Mouse (Mus musculus) CD4-positive helper T cell, adult 2 months (primary cell): ENCODE data around the gene Eya3.
"Not testable (repeated sequence)": the region's sequence is repeated elsewhere in the genome, so short reads cannot be mapped to it uniquely, and the experiment has no call there.

Experiments used
- DNase-seq: peaks from one replicate; pipeline ENCODE4 v3.0.0-alpha.2; 2012; ENCODE audit warnings: low read depth, missing footprints, low spot score

Eya3 gene

GRCm38 (mm10) chr4:132741491-132741890 lies 102.7 kb downstream of the Eya3 start:
- peak; percentile 58 for DNase-seq

GRCm38 (mm10) chr4:132743992-132744911 lies 105.5 kb downstream of the Eya3 start:
- DNase-seq = no peak

- peak; percentile 52 for DNase-seq
Observed at GRCm38 (mm10) chr4:132746911-132747517, 108.2 kb downstream of the Eya3 start.

DNA sequence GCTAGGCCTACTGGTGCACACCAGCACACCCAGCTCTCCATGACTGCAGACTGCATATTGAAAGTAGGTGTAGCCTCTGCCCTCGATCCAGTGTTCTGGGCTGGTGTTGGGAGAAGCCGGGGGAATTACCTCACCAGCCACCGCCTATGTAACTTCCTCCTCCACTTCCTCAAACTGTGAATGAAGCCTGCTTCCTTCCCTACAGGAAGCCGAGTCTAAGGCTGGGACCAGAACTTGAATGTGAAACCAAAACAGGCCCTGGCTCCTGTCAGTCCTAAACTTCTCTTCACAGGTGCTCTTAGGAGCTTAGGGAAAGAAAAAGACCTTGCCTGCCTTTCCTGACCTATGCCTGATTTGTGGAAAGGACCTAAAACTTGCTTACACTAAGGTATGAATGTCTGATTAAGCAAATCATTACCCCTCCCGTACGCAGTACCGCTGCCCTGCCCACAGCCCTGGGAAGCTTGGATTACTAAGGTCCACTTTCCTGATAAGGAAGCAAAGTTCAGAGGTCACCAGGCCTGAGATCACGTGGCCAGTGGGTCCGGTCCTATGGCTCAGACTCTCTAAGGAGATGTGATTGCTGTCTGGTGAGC lies 109.0 kb downstream of the Eya3 start:
- peak; percentile 83 for DNase-seq

DNA sequence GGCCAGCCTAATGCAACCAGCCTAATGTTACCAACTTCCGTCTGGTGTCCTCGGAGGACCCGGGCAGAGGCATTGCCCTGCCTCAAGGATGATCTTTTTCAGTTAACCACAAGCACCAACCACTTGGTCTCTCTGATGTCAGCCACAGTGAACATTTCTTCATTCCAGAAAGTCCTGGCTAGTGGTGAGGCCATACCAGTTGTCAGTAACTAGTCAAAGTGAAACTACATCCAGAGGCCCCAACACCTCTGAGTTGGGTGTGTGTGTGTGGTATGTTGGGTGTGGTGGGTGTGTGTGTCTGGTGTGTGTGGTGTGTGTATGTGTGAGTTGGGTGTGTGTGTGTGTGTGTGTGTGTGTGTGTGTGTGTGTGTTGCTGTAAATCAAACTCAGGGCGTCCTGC lies 110.0 kb downstream of the Eya3 start:
- DNase-seq = peak; percentile 78

GRCm38 (mm10) chr4:132749258-132749982 lies 110.6 kb downstream of the Eya3 start:
- DNase-seq = no peak

- DNase-seq = no peak
Observed at GRCm38 (mm10) chr4:132752992-132753391, 114.2 kb downstream of the Eya3 start.

DNA sequence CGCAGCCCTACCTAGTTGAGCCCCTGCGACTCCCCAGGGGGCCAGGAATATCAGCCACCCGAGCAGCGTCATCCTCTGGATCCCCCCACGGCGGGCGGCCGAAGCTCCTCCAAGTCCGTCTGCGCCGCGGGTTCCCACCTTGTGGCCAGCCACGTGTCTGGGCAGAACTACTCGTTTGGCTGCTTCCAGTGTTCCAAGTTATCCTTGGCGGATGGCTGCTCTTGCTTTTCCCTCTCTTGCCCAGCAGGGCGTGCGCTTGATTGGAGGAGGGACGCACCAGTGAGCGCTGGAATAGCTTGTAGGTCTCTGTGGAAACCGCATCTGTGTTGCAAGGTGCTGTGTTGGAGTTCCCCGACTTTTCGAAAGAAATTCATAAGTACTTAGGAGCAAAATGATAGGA lies 118.2 kb downstream of the Eya3 start, which contains the start of gene Smpdl3b:
Gene Smpdl3b, minus strand, starts transcription at position 279 of the 400 bp plus-strand sequence.
- peak; percentile 77 for DNase-seq

DNA sequence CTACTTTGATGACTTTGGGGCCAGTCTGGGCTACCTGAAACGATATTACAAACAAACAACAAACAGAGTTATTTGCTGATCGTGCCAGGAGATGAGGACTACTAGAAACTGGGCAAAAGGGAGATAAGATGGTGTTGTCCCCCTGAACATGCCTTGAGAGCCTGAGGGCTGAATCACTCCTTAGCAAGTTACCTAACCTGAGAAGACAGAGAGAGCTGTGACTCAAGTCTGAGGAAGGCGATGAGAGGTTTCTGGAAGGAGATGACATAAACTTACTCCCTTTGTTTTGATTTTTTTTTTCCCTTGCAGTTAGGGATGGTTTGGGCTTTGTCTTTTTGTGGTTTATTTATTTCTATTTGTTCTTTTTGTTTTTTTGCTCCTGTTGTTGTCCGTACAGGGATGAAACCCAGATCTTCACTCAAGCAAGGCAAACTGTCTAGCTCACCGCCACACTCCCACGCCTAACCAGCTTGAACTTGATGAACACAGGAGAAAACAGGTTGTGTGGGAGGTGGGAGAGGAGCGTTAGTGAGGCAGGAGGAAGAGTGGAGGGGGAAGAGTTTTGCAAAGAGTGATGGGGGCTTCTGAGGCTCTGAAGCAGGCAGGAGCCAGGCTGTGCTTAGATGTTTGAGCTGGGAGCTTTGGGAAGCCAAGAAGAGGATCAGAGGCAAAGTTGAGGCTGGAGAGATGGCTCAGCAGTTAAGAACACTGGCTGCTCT lies 119.0 kb downstream of the Eya3 start:
- DNase-seq = peak; percentile 57

GRCm38 (mm10) chr4:132760296-132760695 lies 121.5 kb downstream of the Eya3 start:
- no peak for DNase-seq

DNA sequence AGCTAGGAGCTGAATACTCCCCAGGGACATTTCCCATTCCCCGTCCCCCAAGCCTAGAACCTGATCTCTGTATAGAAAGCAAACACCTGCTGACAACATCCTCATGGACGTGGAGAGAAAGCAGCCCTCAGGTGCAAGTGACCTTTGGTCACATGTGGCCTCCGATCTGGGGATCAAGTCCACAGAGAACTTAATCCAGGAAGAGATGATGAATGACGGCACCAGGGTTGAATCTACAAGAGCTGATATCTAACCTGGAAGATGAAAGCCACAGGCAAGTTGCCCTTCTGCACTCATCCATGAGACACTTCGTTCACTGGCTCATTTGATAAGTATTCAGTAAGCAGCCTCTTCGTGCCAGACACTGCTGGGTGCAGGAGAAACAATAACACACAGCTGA lies 123.8 kb downstream of the Eya3 start:
- DNase-seq = no peak

GRCm38 (mm10) chr4:132763125-132763524 lies 124.3 kb downstream of the Eya3 start:
- DNase-seq = not testable (repeated sequence)

GRCm38 (mm10) chr4:132767914-132768876 lies 129.4 kb downstream of the Eya3 start, which contains the start of gene Rpa2:
Gene Rpa2, plus strand, starts transcription at chr4:132768332.
- DNase-seq = peak; percentile 99

GRCm38 (mm10) chr4:132771776-132772175 lies 133.0 kb downstream of the Eya3 start:
- DNase-seq = peak; percentile 32
